Mouse (Mus musculus) macrophage (primary cell): ENCODE results near the gene Reck. TPM values are rescaled to one million over a fixed set of nuclear protein-coding genes. Genes with fewer than 3 reads are reported as not detected.
A peak's percentile ranks its signal among the peaks of the same experiment; 100 is the strongest.

ENCODE experiments used
- H3K27ac ChIP-seq: fragments of 350-480 bp; formaldehyde crosslinking; 2 replicates; pipeline ENCODE4 v1.9.0; 2021
- H3K36me3 ChIP-seq: fragments of 350-480 bp; formaldehyde crosslinking; 2 replicates; pipeline ENCODE4 v1.9.0; 2021; ENCODE audit errors: inconsistent target
- H3K4me3 ChIP-seq: fragments of 350-480 bp; formaldehyde crosslinking; 2 replicates; pipeline ENCODE4 v1.9.0; 2021; ENCODE audit errors: inconsistent target
- H3K79me2 ChIP-seq: fragments of 350-480 bp; formaldehyde crosslinking; 2 replicates; pipeline ENCODE4 v1.9.0; 2021; ENCODE audit errors: inconsistent target
- WGBS: methylation state at CpG from one replicate; pipeline ENCODE4 v1.1.7; 2026; ENCODE audit warnings: inconsistent platforms; ENCODE audit not compliant: missing documents; 5-methylcytosine and 5-hydroxymethylcytosine counted together
- polyA plus RNA-seq: library from polyadenylated mRNA; stranded (reverse); fragments of 250-400 nt; gene quantifications from 3 replicates; pipeline ENCODE4 v1.2.4, GENCODE M21; 2018; ENCODE audit warnings: inconsistent platforms
- total RNA-seq, 78 experiments: library from RNA; depleted of rRNA; stranded (reverse); fragments of 250-400 nt; gene quantifications; 1 replicate in 9 of 78; 2 replicates in 24 of 78; 3 replicates in 43 of 78; 4 replicates in 2 of 78; pipeline ENCODE4 v1.2.4; 2018; ENCODE audit warnings: inconsistent platforms in 56 of 78

The Reck gene
- 1 to 10 TPM in 3 of 26 experiments, under 1 TPM in 19, not detected in 4; 0.13 to 7.7 (median 0.40) TPM for total RNA-seq (2018; cell fraction: chromatin; rRNA removed)
- total RNA-seq (2018; cell fraction: cytosol; rRNA removed) = under 1 TPM; 0.07 to 0.52 (median 0.19) TPM
- under 1 TPM in 25 of 26 experiments, not detected in 1; 0.12 to 0.94 (median 0.36) TPM for total RNA-seq (2018; cell fraction: nucleus; rRNA removed)
- polyA plus RNA-seq = 0.12 to 0.38 TPM (median 0.34 TPM) in 3 replicates

DNA sequence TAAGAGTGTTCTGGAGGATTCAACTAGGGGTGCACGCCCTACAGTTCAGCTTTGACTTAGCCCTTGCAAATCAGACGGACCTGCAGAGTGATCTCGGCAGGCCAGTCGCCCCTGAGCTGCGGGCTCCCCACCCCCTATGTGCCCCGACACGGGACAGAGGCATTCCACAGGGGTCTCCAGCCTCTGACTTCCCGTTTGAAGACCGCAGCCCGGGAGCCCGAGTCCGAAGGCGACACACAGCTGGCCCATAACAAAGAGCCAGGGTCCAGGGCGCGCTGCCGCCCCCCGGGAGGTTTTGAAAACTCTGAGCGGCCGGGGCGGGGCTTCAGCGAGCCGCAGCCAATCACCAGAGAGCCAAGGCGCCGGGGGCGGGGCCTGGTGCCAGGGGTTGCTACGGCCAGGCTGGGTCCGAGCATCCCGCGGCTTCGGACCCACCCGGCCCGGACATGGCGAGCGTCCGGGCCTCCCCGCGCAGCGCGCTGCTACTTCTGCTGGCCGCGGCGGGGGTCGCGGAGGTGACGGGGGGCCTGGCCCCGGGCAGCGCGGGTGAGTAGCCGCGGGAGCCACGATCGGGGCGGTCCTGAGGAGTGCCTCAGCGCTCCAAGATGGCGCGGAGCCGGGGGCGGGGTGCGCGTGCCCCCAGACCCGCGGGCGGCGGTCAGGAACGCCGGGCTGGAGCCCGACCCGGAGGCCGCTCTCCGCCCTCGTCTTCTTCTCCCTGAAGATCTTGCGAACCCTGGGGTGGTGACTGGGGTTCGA lies at the start of gene Reck:
Gene Reck, plus strand, starts transcription at position 371 of the 759 bp plus-strand sequence.
- Histone ChIP-seq H3K36me3 (no peaks in the 10 kb centered on the region), H3K4me3 (peak within 1 kb of the TSS; percentile 32)
- WGBS = under 1% methylated on average over 66 of the region's 73 CpGs

DNA sequence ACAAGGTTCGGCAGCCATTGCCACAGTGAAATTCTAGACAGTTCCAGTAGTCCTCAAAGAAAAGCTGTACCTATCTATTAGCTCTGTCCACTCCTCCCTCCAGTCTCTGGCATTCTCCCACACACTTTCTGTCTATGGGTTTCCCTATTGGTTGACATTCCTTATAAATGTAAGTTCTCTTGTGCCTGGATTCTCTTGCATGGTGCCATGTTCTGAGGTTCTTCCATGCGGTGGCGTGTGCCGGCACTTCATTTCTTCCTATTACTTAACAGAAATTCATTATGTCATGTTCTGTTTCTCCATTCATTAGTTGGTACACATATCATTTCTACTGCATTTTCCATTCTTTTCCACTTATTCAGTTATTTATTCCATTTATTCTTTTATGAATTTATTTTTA lies 46.5 kb upstream of the Reck start:
- H3K4me3 ChIP-seq = no peak overlapping the region
- H3K79me2 ChIP-seq = no peaks in the 10 kb centered on the region
- 88% methylated on average over 4 of the region's 4 CpGs for WGBS
- no peak overlapping the region for H3K27ac ChIP-seq
- H3K36me3 ChIP-seq = no peaks in the 10 kb centered on the region

More for the DNA sequence above, at the start of gene Reck:
- Histone ChIP-seq H3K27ac (no peak within 1 kb of the TSS), H3K79me2 (no peaks in the 10 kb centered on the region)

DNA sequence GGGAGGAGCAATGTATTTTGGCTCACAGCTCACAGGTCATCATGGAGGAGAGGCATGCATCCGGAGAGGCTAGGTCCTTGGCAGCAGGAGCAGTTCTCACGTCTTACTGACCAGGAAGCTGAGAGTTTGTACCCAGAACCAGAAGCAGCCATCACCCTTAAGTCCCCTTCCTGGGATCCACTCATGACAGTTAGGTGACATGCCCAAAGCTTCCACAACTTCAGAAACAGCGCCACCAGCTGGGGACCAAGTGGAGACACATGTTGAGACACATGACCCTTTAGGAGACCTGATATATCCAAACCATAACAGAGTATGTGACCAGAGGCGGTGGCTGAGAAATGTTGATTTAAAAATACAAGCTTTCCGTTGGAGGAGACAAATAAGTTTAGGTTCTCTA lies 43.3 kb upstream of the Reck start:
- Histone ChIP-seq H3K36me3 (no peaks in the 10 kb centered on the region), H3K79me2 (no peaks in the 10 kb centered on the region), H3K27ac (no peak overlapping the region), H3K4me3 (no peak overlapping the region)
- 75% methylated on average over 5 of the region's 5 CpGs for WGBS

DNA sequence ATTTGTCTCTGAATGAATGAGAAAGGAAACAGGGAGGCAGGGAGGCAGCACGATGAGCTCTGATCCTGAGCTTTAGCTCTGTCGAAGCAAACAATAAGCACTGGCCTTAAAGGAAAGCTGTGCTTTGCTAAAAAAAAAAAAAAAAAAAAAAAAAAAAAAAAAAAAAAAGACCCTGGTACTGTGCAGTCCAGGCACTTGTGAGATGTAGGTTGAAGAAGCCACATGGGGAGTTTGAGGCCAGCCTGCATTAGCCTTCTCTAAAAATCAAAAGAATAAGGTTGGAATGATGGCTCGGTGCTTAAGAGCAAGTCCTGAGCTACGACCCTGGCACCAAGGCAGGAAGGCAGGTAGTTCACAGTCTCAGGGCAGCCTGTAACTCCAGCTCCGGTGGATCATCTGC lies 41.6 kb upstream of the Reck start:
- Histone ChIP-seq H3K36me3 (no peaks in the 10 kb centered on the region), H3K4me3 (no peak overlapping the region), H3K79me2 (no peaks in the 10 kb centered on the region), H3K27ac (no peak overlapping the region)
- 79% methylated on average over 4 of the region's 5 CpGs for WGBS

DNA sequence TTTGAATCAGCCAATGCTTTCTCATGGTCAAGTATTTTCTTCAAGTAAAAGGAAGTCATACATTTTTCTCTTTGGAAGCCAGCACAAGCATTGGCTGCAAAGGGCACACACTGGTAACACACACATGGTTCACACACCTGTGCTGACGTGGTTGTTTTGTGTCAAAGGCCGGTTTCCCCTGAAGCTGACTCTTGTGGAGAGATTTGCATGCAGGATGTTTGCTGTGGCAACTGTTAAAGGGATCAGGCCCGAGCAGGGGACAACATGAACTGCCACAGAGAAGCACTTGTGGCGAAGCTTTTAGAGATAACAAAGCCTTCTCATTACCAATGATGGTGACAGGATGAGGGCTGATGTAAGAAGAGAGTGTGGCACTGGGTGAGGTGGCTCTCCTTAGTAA lies 40.6 kb upstream of the Reck start:
- no peak overlapping the region for H3K27ac ChIP-seq
- no peaks in the 10 kb centered on the region for H3K36me3 ChIP-seq
- H3K79me2 ChIP-seq = no peaks in the 10 kb centered on the region
- WGBS = 66% methylated on average over 4 of the region's 4 CpGs
- no peak overlapping the region for H3K4me3 ChIP-seq

DNA sequence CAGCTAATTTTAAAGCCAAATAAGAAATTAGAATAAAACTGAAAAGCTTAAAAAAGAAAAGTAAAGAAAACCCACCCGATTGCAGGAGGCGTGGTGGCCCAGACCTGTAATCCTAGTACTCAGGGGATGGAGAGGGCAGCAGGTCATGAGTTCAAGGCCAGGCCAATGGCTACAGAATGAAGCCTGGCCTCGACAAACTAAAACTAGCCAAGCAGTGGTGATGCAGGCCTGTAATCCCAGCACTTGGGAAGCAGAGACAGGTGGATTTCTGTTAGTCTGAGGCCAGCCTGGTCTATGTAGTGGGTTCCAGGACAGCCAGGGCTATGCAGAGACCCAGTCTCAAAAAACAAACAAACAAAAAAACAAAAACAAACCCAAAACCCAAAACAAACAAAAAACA lies 37.0 kb upstream of the Reck start:
- Histone ChIP-seq H3K79me2 (no peaks in the 10 kb centered on the region), H3K36me3 (no peaks in the 10 kb centered on the region), H3K27ac (no peak overlapping the region), H3K4me3 (no peak overlapping the region)
- WGBS = 89% methylated on average over 3 of the region's 3 CpGs

DNA sequence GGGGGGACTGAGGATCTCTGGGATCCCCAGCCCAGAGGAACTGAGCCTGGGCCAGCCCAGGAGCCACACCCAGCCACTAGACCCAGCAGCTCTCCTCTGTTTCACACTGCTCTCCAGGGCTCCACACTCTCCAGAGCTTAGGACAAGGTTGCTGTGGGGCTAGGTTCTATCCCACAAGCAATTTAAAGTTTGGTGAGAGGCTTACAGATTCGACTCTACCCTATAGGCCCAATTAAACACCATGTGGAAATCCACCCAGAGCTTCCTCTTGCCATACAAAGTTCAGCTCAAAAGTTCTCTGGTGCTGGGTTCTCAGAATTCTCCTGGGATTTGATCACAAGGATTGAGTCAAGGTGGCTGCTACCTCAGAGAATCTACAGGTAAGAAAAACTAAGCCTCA lies 35.2 kb upstream of the Reck start, which contains the start of gene Olfr157:
Gene Olfr157, minus strand, starts transcription at position 101 of the 400 bp plus-strand sequence.
- WGBS = 88% methylated on average over 1 of the region's 1 CpGs
- Histone ChIP-seq H3K27ac (no peak within 1 kb of the TSS), H3K36me3 (no peaks in the 10 kb centered on the region), H3K4me3 (no peak within 1 kb of the TSS), H3K79me2 (no peaks in the 10 kb centered on the region)

DNA sequence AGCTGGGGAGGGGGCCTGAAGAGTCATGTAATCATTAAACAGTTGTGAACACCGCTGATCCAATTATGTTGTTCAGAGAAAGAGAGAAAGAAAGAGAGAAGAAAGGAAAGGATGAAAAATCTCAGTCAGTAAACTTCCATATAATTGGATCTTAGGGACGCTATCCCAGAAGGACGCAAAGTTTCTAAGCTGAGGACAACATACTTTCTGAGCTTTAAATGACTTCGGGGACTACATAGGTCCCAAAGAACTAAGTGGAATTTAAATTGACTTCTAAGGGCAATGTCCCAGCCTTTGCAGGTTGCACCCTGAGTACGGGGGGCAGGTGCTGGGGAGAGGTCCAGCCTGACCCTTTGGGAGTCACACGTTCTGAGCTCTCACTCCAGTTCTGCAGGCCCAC lies 24.1 kb upstream of the Reck start, which contains the start of gene Olfr155:
Gene Olfr155, plus strand, starts transcription at position 301 of the 400 bp plus-strand sequence.
- 97% methylated on average over 6 of the region's 6 CpGs for WGBS
- Histone ChIP-seq H3K36me3 (no peaks in the 10 kb centered on the region), H3K27ac (no peak within 1 kb of the TSS), H3K4me3 (no peak within 1 kb of the TSS), H3K79me2 (no peaks in the 10 kb centered on the region)

DNA sequence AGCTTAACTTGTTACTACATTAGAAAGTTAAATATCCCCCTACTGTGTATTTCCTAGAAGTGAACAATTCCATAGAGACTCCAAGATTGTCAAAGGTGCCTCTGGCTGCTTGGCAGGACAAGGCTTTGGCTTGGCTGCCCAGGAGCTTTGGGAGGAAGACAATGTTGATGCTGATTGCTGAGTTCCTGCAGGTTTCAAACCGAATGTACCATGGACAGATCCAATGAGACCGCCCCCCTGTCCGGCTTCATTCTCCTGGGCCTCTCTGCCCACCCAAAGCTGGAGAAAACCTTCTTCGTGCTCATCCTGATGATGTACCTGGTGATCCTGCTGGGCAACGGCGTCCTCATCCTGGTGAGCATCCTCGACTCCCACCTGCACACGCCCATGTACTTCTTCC lies 21.2 kb upstream of the Reck start:
- WGBS = 65% methylated on average over 8 of the region's 8 CpGs
- Histone ChIP-seq H3K4me3 (no peak overlapping the region), H3K27ac (no peak overlapping the region), H3K79me2 (no peaks in the 10 kb centered on the region), H3K36me3 (no peaks in the 10 kb centered on the region)

DNA sequence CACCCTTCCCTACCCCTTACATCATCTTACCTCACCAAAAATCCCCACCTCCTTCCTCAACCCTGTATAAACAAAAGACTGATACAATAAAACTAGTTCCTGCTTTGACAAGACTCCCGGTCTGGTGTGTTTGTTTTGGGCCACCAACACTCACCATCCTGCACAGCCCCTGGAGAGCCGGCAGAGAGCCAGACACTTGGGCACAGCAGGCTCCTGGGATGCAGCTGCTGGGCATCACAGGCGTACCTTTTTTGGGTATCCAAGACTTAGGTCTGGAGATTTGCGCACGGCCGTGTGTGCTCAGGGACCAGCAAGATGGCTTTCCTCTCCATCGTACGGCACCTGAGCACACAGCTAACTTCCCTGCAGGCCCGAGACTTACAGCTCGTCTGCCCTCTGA lies 15.4 kb upstream of the Reck start:
- Histone ChIP-seq H3K27ac (no peak overlapping the region), H3K79me2 (no peaks in the 10 kb centered on the region), H3K36me3 (no peaks in the 10 kb centered on the region), H3K4me3 (no peak overlapping the region)
- 94% methylated on average over 10 of the region's 10 CpGs for WGBS

DNA sequence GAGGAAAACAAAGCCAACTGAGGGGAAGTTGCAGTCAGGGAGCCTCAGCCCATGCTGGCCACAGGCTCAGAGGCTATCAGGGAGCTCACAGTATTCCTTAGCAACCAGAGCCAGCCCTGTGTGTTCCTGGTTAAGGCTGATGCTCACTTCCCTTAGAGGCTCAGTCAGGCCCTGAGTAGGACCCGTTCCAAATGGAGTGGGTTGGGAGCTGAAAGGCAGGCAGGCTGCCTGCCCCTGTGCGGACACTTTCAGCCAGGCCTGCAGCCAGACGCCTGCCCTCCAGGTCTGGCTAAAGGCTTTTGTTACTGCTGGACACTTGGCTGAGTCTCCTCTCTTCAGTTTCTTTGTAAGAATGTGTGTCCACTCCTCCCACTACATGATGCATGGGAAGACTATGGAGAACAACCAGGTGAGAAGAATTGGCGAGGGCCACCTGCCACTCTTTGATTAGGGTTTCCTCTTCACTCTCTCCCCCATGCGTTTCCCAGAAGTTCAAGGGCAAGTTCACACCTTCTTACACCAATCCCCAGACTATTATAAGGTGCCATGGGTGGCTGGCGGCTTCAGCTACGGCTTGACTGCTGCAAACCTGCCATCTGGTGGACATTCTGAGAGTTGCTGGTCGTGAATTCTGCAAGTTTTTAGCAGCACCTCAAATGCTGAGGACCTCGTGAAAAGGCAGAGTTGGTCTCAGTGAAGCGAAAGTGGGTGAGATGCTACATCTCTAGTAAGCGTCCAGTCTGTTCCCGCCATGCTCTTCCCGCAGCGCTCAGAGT lies 14.4 kb upstream of the Reck start:
- Histone ChIP-seq H3K27ac (no peak overlapping the region), H3K4me3 (no peak overlapping the region), H3K79me2 (no peaks in the 10 kb centered on the region), H3K36me3 (no peaks in the 10 kb centered on the region)
- 29% methylated on average over 14 of the region's 14 CpGs for WGBS

DNA sequence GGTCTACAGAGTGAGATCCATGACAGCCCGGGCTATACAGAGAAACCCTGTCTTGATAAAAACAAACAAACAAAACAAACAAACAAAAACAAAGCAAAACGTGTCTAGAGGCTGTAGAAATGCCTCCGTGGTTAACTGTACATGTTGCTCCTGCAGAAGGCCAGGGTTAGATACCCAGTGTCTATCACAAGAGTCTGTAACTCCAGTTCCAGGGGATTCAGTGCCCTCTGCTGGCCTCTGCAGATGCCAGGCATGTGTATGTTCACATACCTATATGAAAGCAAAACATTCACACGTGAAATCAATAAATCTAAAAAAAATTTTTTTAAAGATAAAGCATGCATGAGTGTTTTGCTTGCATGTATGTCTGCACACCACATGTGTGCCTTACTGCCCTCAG lies 12.0 kb upstream of the Reck start:
- 74% methylated on average over 4 of the region's 4 CpGs for WGBS
- no peak overlapping the region for H3K27ac ChIP-seq
- H3K36me3 ChIP-seq = no peaks in the 10 kb centered on the region
- no peak overlapping the region for H3K4me3 ChIP-seq
- no peaks in the 10 kb centered on the region for H3K79me2 ChIP-seq

DNA sequence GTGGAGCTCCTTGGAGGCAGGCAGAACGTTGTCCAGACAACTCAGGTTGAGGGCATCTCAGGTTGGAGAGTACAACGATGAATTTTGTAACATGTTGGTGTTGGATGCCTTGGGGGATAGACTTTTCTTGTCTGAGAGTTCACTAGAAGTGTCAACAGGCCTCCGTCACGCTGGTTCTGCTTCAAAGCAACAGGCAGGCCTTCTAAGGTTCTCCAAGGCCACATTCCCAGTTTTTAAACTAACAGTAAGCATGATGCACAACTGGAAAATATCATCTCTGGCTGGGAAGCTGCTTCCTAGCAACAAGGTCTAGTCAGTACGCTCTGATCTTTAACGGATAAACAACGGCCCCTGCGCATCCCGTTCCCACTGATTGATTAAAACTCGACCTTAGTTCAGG lies 5.5 kb upstream of the Reck start:
- Histone ChIP-seq H3K36me3 (no peaks in the 10 kb centered on the region), H3K79me2 (no peaks in the 10 kb centered on the region)
- 87% methylated on average over 10 of the region's 10 CpGs for WGBS

DNA sequence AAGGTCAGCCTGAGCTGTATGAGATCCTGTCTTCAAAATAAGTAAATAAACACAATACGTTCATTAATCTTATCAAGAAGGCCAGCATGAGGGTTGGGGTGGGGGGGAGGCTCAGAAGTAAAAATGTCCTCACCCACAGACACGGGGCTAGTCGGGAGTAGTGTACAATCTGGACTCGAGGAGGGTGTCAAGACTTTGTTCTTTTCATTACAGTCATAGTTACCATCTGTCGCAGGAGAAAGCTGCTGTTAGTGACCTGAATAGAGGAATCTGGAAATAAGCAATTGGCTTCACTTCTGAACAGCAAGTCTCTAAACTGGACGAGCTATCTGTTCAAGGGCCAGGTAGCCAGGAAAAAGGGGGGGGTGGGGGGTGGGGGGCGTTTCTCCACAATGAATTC lies 829 bp upstream of the Reck start:
- H3K36me3 ChIP-seq = no peaks in the 10 kb centered on the region
- no peaks in the 10 kb centered on the region for H3K79me2 ChIP-seq
- 56% methylated on average over 7 of the region's 7 CpGs for WGBS
- H3K4me3 ChIP-seq = no peak overlapping the region
- H3K27ac ChIP-seq = no peak overlapping the region

More for the DNA sequence above, 5.5 kb upstream of the Reck start:
- no peak overlapping the region for H3K4me3 ChIP-seq
- no peak overlapping the region for H3K27ac ChIP-seq

DNA sequence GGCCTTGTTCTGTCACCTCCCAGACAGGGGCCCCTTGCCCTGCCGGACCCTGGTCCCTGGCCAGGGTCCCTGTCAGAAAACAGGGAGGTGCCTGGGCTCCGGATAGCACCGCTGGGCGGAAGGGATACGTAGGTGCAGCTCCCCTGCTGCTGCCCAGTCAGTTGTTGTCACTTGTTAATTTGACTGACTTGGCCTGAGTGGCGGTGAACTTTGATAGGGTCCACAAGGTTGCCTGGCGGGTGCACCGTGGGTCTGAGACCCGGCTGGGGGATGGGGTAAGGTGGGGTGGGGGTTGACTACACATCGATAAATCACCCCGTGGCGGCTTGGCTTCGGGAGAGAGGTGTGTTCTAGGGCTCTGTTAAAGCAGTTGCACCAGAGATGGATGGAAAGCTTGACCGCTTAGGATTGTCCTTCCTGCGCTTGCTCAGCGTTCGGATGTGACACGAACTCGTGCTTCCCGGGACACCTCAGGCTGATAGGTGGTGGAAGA lies 635 bp downstream of the Reck start:
- H3K4me3 ChIP-seq = peak overlapping the region; percentile 32
- H3K27ac ChIP-seq = no peak overlapping the region
- 3% methylated on average over 20 of the region's 20 CpGs for WGBS
- no peaks in the 10 kb centered on the region for H3K36me3 ChIP-seq
- H3K79me2 ChIP-seq = no peaks in the 10 kb centered on the region
